Mouse (Mus musculus) neural tube, embryonic 12.5 days (tissue): Measurements from ENCODE around the gene Tmem45a. TPM values are rescaled to one million over a fixed set of nuclear protein-coding genes. Genes with fewer than 3 reads are reported as not detected.
A peak's percentile ranks its signal among the peaks of the same experiment; 100 is the strongest.
"Not testable (repeated sequence)": the region's sequence is repeated elsewhere in the genome, so short reads cannot be mapped to it uniquely, and the experiment has no call there.

Experiments used
- ATAC-seq: fragments of 200-750 bp; cut with Nextera tagmentation; 2 replicates; pipeline ENCODE4 v1.8.0; 2017; ENCODE audit warnings: low read depth, mild to moderate bottlenecking, moderate TSS enrichment, moderate library complexity; ENCODE audit not compliant: low FRiP score
- H3K27ac ChIP-seq: fragments of 300-500 bp; sonication (generic); 2 replicates; pipeline ENCODE4 v1.5.1; 2016
- H3K27me3 ChIP-seq: fragments of 300-500 bp; sonication (generic); replicated peaks from 2 replicates; pipeline ENCODE4 v1.6.1; 2016; ENCODE audit warnings: mild to moderate bottlenecking
- H3K36me3 ChIP-seq: fragments of 300-500 bp; sonication (generic); 2 replicates; pipeline ENCODE4 v1.6.1; 2016; ENCODE audit warnings: mild to moderate bottlenecking
- H3K4me1 ChIP-seq: fragments of 300-500 bp; sonication (generic); 2 replicates; pipeline ENCODE4 v1.6.1; 2016
- H3K4me2 ChIP-seq: fragments of 300-500 bp; sonication (generic); replicated peaks from 2 replicates; pipeline ENCODE4 v1.6.1; 2016; ENCODE audit warnings: mild to moderate bottlenecking
- H3K4me3 ChIP-seq: fragments of 300-500 bp; sonication (generic); 2 replicates; pipeline ENCODE4 v1.5.1; 2016
- H3K9ac ChIP-seq: fragments of 300-500 bp; sonication (generic); 2 replicates; pipeline ENCODE4 v1.6.1; 2016; ENCODE audit warnings: mild to moderate bottlenecking
- H3K9me3 ChIP-seq: fragments of 300-500 bp; sonication (generic); 2 replicates; pipeline ENCODE4 v1.6.1; 2016; ENCODE audit warnings: mild to moderate bottlenecking
- WGBS: fragments of 180-500 bp; shearing (Covaris S2); methylation state at CpG from one replicate; pipeline ENCODE4 v1.1.7; 2016; 5-methylcytosine and 5-hydroxymethylcytosine counted together
- polyA plus RNA-seq: library from polyadenylated mRNA; unstranded; fragments of >200 nt; fragmentation: Nextera tagmentation; extraction: Ambion mirVana; gene quantifications from 2 replicates; pipeline ENCODE4 v1.2.1, GENCODE M21; 2016

Tmem45a gene
- 5.8 and 7.6 TPM in 2 replicates for polyA plus RNA-seq

- Histone ChIP-seq H3K9me3 (no peaks in the 10 kb centered on the region), H3K9ac (no peak within 1 kb of the TSS)
- 5% methylated on average over 25 of the region's 25 CpGs for WGBS
These were observed at the start of gene Tmem45a for GRCm38 (mm10) chr16:56885824-56886615. Tmem45a (minus strand) TSS chr16:56886166.

GRCm38 (mm10) chr16:56928023-56928422, 42.1 kb upstream of the Tmem45a start, which contains the start of gene Lnp1:
Lnp1 (minus strand) TSS chr16:56928061.
- 75% methylated on average over 3 of the region's 3 CpGs for WGBS
- ATAC-seq, result no peak
- H3K4me3 ChIP-seq, result no peak within 1 kb of the TSS

More at GRCm38 (mm10) chr16:56885824-56886615, at the start of gene Tmem45a:
- Histone ChIP-seq H3K4me3 (peak within 1 kb of the TSS; percentile 39), H3K4me2 (peak within 1 kb of the TSS; percentile 70), H3K4me1 (peaks cover 5% of the 10 kb centered on the region; the same call in 1 of the 2 replicates), H3K27me3 (no peaks in the 10 kb centered on the region), H3K36me3 (no peaks in the 10 kb centered on the region), H3K27ac (no peak within 1 kb of the TSS)
- peak; percentile 98 for ATAC-seq

GRCm38 (mm10) chr16:56920102-56920657, 34.2 kb upstream of the Tmem45a start:
- 34% methylated on average over 8 of the region's 8 CpGs for WGBS
- peak; percentile 76 for ATAC-seq

More at GRCm38 (mm10) chr16:56928023-56928422, 42.1 kb upstream of the Tmem45a start, which contains the start of gene Lnp1:
- Histone ChIP-seq H3K27ac (no peak within 1 kb of the TSS), H3K4me2 (no peak within 1 kb of the TSS), H3K9ac (no peak within 1 kb of the TSS), H3K9me3 (no peaks in the 10 kb centered on the region), H3K4me1 (no peaks in the 10 kb centered on the region), H3K36me3 (no peaks in the 10 kb centered on the region), H3K27me3 (no peaks in the 10 kb centered on the region)

GRCm38 (mm10) chr16:56917230-56917629, 31.3 kb upstream of the Tmem45a start:
- Histone ChIP-seq H3K4me3 (no peak overlapping the region), H3K27ac (no peak overlapping the region), H3K36me3 (no peaks in the 10 kb centered on the region), H3K9ac (no peak overlapping the region), H3K9me3 (no peaks in the 10 kb centered on the region), H3K4me1 (no peaks in the 10 kb centered on the region), H3K4me2 (no peak overlapping the region), H3K27me3 (no peaks in the 10 kb centered on the region)
- 91% methylated on average over 7 of the region's 7 CpGs for WGBS
- ATAC-seq, result no peak

More at GRCm38 (mm10) chr16:56920102-56920657, 34.2 kb upstream of the Tmem45a start:
- Histone ChIP-seq H3K27ac (no peak overlapping the region), H3K9me3 (no peaks in the 10 kb centered on the region), H3K4me2 (no peak overlapping the region), H3K4me3 (no peak overlapping the region), H3K9ac (no peak overlapping the region), H3K36me3 (no peaks in the 10 kb centered on the region), H3K4me1 (no peaks in the 10 kb centered on the region), H3K27me3 (no peaks in the 10 kb centered on the region)

GRCm38 (mm10) chr16:56908986-56909385, 23.0 kb upstream of the Tmem45a start:
- ATAC-seq, result no peak
- H3K9ac ChIP-seq, result no peak overlapping the region
- no peaks in the 10 kb centered on the region for H3K4me1 ChIP-seq
- H3K4me2 ChIP-seq, result no peak overlapping the region
- 83% methylated on average over 5 of the region's 5 CpGs for WGBS
- H3K9me3 ChIP-seq, result no peaks in the 10 kb centered on the region
- H3K27me3 ChIP-seq, result no peaks in the 10 kb centered on the region
- H3K36me3 ChIP-seq, result no peaks in the 10 kb centered on the region
- H3K4me3 ChIP-seq, result no peak overlapping the region
- no peak overlapping the region for H3K27ac ChIP-seq

GRCm38 (mm10) chr16:56902206-56902605, 16.2 kb upstream of the Tmem45a start:
- WGBS, result 64% methylated on average over 3 of the region's 3 CpGs
- H3K36me3 ChIP-seq, H3K4me3 ChIP-seq, H3K27me3 ChIP-seq, H3K9me3 ChIP-seq, ATAC-seq, H3K4me2 ChIP-seq, H3K4me1 ChIP-seq, H3K9ac ChIP-seq, H3K27ac ChIP-seq: not testable (repeated sequence)

GRCm38 (mm10) chr16:56891583-56891982, 5.6 kb upstream of the Tmem45a start:
- Histone ChIP-seq H3K9me3 (no peaks in the 10 kb centered on the region), H3K4me2 (no peak overlapping the region), H3K4me1 (no peaks in the 10 kb centered on the region), H3K27me3 (no peaks in the 10 kb centered on the region), H3K27ac (no peak overlapping the region), H3K9ac (no peak overlapping the region), H3K4me3 (no peak overlapping the region), H3K36me3 (no peaks in the 10 kb centered on the region)
- ATAC-seq, result no peak
- WGBS, result 90% methylated on average over 5 of the region's 5 CpGs

GRCm38 (mm10) chr16:56886616-56887116, 700 bp upstream of the Tmem45a start:
- H3K36me3 ChIP-seq, result no peaks in the 10 kb centered on the region
- no peak overlapping the region for H3K27ac ChIP-seq
- H3K9ac ChIP-seq, result no peak overlapping the region
- peak; percentile 18; the same call in 1 of the 2 replicates for ATAC-seq
- H3K4me2 ChIP-seq, result peak overlapping the region; percentile 70
- WGBS, result 31% methylated on average over 9 of the region's 9 CpGs
- no peaks in the 10 kb centered on the region for H3K9me3 ChIP-seq
- H3K27me3 ChIP-seq, result no peaks in the 10 kb centered on the region
- peaks cover 5% of the 10 kb centered on the region; the same call in 1 of the 2 replicates for H3K4me1 ChIP-seq
- peak overlapping the region; percentile 39 for H3K4me3 ChIP-seq

GRCm38 (mm10) chr16:56884811-56885210, 1.2 kb downstream of the Tmem45a start:
- Histone ChIP-seq H3K36me3 (no peaks in the 10 kb centered on the region), H3K27me3 (no peaks in the 10 kb centered on the region), H3K4me3 (no peak overlapping the region), H3K4me2 (no peak overlapping the region), H3K9ac (no peak overlapping the region), H3K4me1 (peaks cover 5% of the 10 kb centered on the region; the same call in 1 of the 2 replicates), H3K9me3 (no peaks in the 10 kb centered on the region), H3K27ac (no peak overlapping the region)
- 93% methylated on average over 6 of the region's 6 CpGs for WGBS
- ATAC-seq, result no peak

GRCm38 (mm10) chr16:56873410-56873809, 12.6 kb downstream of the Tmem45a start:
- Histone ChIP-seq H3K9me3 (no peaks in the 10 kb centered on the region), H3K4me1 (no peaks in the 10 kb centered on the region), H3K4me2 (no peak overlapping the region), H3K4me3 (no peak overlapping the region), H3K9ac (no peak overlapping the region), H3K27ac (no peak overlapping the region), H3K27me3 (no peaks in the 10 kb centered on the region), H3K36me3 (no peaks in the 10 kb centered on the region)
- WGBS, result 63% methylated on average over 2 of the region's 2 CpGs
- no peak for ATAC-seq

- ATAC-seq, result no peak
- Histone ChIP-seq H3K9me3 (no peaks in the 10 kb centered on the region), H3K4me2 (no peak overlapping the region), H3K4me1 (no peaks in the 10 kb centered on the region), H3K36me3 (no peaks in the 10 kb centered on the region), H3K27ac (no peak overlapping the region), H3K27me3 (no peaks in the 10 kb centered on the region), H3K4me3 (no peak overlapping the region), H3K9ac (no peak overlapping the region)
- WGBS, result 84% methylated on average over 3 of the region's 3 CpGs
These were observed 15.5 kb downstream of the Tmem45a start for GRCm38 (mm10) chr16:56870458-56870857.

GRCm38 (mm10) chr16:56868361-56868760, 17.6 kb downstream of the Tmem45a start:
- H3K4me3 ChIP-seq, result no peak overlapping the region
- H3K4me2 ChIP-seq, result no peak overlapping the region
- WGBS, result 82% methylated on average over 5 of the region's 5 CpGs
- no peaks in the 10 kb centered on the region for H3K4me1 ChIP-seq
- no peaks in the 10 kb centered on the region for H3K36me3 ChIP-seq
- no peak overlapping the region for H3K27ac ChIP-seq
- no peaks in the 10 kb centered on the region for H3K27me3 ChIP-seq
- H3K9ac ChIP-seq, result no peak overlapping the region
- H3K9me3 ChIP-seq, result no peaks in the 10 kb centered on the region
- ATAC-seq, result no peak
